Mouse (Mus musculus) embryonic facial prominence, embryonic 10.5 days (tissue): ENCODE results near the gene Tatdn2. TPM values are rescaled to one million over a fixed set of nuclear protein-coding genes. Genes with fewer than 3 reads are reported as not detected.

Source experiments
- DNase-seq: peaks from one replicate; pipeline ENCODE4 v3.0.0-alpha.2; 2017; ENCODE audit warnings: low spot score
- H3K27ac ChIP-seq: fragments of 300-500 bp; sonication (generic); replicated peaks from 2 replicates; pipeline ENCODE4 v1.5.1; 2016; ENCODE audit warnings: mild to moderate bottlenecking
- H3K27me3 ChIP-seq: fragments of 300-500 bp; sonication (generic); replicated peaks from 2 replicates; pipeline ENCODE4 v1.6.1; 2016; ENCODE audit warnings: low read depth, mild to moderate bottlenecking; ENCODE audit not compliant: poor library complexity, severe bottlenecking
- H3K36me3 ChIP-seq: fragments of 300-500 bp; sonication (generic); replicated peaks from 2 replicates; pipeline ENCODE4 v1.6.1; 2016; ENCODE audit warnings: mild to moderate bottlenecking, moderate library complexity
- H3K4me1 ChIP-seq: fragments of 300-500 bp; sonication (generic); 2 replicates; pipeline ENCODE4 v1.6.1; 2016
- H3K4me3 ChIP-seq: fragments of 300-500 bp; sonication (generic); 2 replicates; pipeline ENCODE4 v1.5.1; 2016; ENCODE audit warnings: mild to moderate bottlenecking, moderate library complexity
- H3K9me3 ChIP-seq: fragments of 300-500 bp; sonication (generic); 2 replicates; pipeline ENCODE4 v1.6.1; 2016; ENCODE audit warnings: mild to moderate bottlenecking
- WGBS: fragments of 180-500 bp; shearing (Covaris S2); methylation state at CpG from one replicate; pipeline ENCODE4 v1.1.7; 2016; 5-methylcytosine and 5-hydroxymethylcytosine counted together
- polyA plus RNA-seq: library from polyadenylated mRNA; unstranded; fragments of >200 nt; fragmentation: Nextera tagmentation; extraction: Ambion mirVana; gene quantifications from 2 replicates; pipeline ENCODE4 v1.2.1, GENCODE M21; 2016

Tatdn2 gene
- 0.68 and 0.72 TPM in 2 replicates for polyA plus RNA-seq

- H3K9me3 ChIP-seq: no peaks in the 10 kb centered on the region
- H3K36me3 ChIP-seq: peaks cover 33% of the 10 kb centered on the region
- WGBS: under 1% methylated on average over 58 of the region's 58 CpGs
- no peaks in the 10 kb centered on the region for H3K27me3 ChIP-seq
- DNase-seq: peak; percentile 97
- H3K4me1 ChIP-seq: peaks cover 35% of the 10 kb centered on the region
- H3K4me3 ChIP-seq: peak within 1 kb of the TSS; percentile 97
- peak within 1 kb of the TSS; percentile 90 for H3K27ac ChIP-seq
Observed at GRCm38 (mm10) chr6:113696582-113697221, at the start of gene Tatdn2. Gene Tatdn2, plus strand, starts transcription at chr6:113697050.

DNA sequence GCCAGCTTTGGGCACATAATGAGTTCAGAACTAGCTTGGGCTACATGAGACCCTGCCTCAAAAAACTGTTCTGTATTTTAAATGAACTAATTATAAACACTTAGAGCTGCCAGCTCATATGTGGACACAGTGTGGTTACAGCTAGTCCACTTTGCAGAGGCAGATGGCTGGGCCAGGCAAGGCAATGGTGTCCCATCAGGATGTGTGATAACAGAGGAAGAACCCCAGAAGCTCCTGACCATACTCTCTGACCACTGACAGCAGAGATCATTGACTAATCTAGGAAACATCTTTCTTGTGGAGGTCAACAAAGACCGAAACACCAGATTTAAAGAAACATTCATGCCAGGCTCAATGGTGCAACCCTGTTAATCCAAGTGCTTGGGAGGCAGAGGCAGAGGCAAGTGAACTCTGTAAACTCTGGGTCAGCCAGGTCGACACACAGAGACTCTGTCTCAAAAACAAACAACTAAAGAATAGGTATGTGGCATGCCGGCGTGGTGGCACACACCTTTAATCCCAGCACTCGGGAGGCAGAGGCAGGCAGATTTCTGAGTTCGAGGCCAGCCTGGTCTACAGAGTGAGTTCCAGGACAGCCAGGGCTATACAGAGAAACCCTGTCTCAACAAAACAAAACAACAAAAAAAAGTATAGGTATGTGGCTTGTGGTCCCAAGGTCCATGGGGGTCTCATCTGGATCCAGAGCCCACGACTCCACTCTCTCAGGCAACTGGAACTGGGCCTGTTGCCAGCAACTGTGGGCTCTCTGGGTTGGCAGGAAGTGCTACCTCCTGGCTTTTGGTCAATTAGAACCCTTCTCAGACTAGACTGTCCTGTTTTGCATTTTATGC is 47.3 kb upstream of the Tatdn2 start:
- no peaks in the 10 kb centered on the region for H3K36me3 ChIP-seq
- no peak overlapping the region for H3K4me3 ChIP-seq
- no peaks in the 10 kb centered on the region for H3K9me3 ChIP-seq
- no peaks in the 10 kb centered on the region for H3K27me3 ChIP-seq
- no peak for DNase-seq
- peaks cover 5% of the 10 kb centered on the region for H3K4me1 ChIP-seq
- WGBS: 87% methylated on average over 7 of the region's 7 CpGs
- H3K27ac ChIP-seq: no peak overlapping the region

DNA sequence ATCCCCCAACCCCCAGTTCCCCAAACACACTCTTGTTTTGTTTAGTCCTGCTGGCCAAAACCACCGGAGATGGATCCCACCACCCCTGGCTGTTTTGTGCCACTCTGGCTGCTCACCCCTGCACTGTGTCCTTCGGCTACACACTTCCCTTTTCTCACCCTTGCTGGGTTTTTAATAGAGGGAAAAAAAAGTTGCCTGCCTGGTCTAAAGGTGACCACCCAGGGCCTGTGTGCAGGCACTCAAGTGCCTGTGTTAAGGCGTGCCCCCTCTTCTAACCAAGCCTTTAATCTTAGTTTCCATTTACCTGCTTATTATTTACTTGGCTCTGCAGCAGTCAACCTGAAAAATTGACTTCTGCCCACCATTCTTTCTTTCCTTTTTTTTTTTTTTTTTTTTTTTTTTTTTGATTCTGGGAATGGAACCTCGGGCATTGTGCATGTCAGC is 46.6 kb upstream of the Tatdn2 start:
- Histone ChIP-seq H3K4me1 (peaks cover 5% of the 10 kb centered on the region), H3K4me3 (no peak overlapping the region), H3K36me3 (no peaks in the 10 kb centered on the region), H3K27ac (no peak overlapping the region), H3K27me3 (no peaks in the 10 kb centered on the region), H3K9me3 (no peaks in the 10 kb centered on the region)
- no peak for DNase-seq
- 81% methylated on average over 4 of the region's 4 CpGs for WGBS

- Histone ChIP-seq H3K27me3 (no peaks in the 10 kb centered on the region), H3K4me3 (no peak overlapping the region), H3K27ac (no peak overlapping the region), H3K4me1 (peaks cover 5% of the 10 kb centered on the region), H3K9me3 (no peaks in the 10 kb centered on the region), H3K36me3 (no peaks in the 10 kb centered on the region)
- 72% methylated on average over 3 of the region's 3 CpGs for WGBS
- DNase-seq: no peak
Observed at GRCm38 (mm10) chr6:113651626-113652025, 45.2 kb upstream of the Tatdn2 start.

- H3K36me3 ChIP-seq: no peaks in the 10 kb centered on the region
- no peak for DNase-seq
- no peak overlapping the region for H3K27ac ChIP-seq
- no peaks in the 10 kb centered on the region for H3K9me3 ChIP-seq
- H3K4me3 ChIP-seq: no peak overlapping the region
- H3K27me3 ChIP-seq: no peaks in the 10 kb centered on the region
- 93% methylated on average over 7 of the region's 7 CpGs for WGBS
- H3K4me1 ChIP-seq: peaks cover 11% of the 10 kb centered on the region
Observed at GRCm38 (mm10) chr6:113653551-113653950, 43.3 kb upstream of the Tatdn2 start.

DNA sequence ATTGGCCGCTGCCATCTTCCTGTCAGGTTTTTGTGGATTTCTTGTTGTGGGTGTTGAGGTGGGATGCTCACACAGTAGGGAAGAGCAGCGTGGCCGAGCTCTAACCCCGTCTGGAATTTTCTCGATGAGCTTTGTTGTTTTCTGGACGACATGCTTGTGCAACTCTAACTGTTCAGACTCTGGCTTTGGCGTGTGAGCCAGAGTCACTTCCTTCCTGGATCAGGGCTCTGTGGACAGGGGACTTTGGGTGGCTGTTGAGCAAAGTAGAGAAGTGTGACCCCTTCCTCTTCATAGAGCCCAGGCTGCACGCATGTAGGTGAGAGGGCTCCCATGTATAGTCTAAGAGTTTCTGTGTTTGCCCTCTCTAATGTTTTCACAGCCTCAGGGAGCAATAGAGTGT is 42.7 kb upstream of the Tatdn2 start:
- 88% methylated on average over 8 of the region's 8 CpGs for WGBS
- DNase-seq: no peak
- no peak overlapping the region for H3K4me3 ChIP-seq
- H3K4me1 ChIP-seq: peaks cover 6% of the 10 kb centered on the region; the same call in 1 of the 2 replicates
- no peaks in the 10 kb centered on the region for H3K36me3 ChIP-seq
- no peaks in the 10 kb centered on the region for H3K27me3 ChIP-seq
- H3K9me3 ChIP-seq: no peaks in the 10 kb centered on the region
- no peak overlapping the region for H3K27ac ChIP-seq

DNA sequence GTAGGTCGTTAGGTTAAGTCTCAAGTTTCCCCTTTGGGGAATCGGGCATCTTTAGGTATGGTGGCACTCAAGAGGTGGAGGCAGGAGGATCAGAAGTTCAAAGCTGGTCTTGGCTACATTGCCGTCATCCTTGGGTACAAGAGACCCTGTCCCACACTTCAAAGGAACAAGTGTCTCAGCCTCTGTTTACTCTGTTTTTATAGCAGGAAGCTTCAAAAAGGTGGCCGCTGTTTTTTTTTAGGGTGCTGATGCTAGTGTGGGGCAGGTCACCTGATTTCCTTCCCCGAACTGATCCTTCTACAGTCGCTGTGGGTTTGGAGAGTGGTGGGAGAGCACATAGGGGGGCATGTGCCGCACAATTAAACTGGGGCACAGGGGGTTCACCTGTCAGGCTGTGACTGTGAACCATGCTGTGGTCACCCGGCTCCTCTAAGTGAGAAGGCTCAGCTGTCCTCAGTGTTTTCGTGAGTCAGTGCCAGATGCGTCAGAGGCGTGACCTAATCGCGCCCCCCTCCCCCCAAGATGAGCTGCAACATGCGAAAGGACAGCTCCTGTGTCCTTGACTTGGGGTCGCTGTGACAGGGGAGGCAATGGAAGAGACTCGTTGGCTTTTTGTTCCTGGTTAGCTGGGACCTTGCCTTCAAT is 42.0 kb upstream of the Tatdn2 start:
- H3K27me3 ChIP-seq: no peaks in the 10 kb centered on the region
- no peaks in the 10 kb centered on the region for H3K9me3 ChIP-seq
- WGBS: 82% methylated on average over 16 of the region's 16 CpGs
- no peak overlapping the region for H3K4me3 ChIP-seq
- no peaks in the 10 kb centered on the region for H3K36me3 ChIP-seq
- no peak overlapping the region for H3K27ac ChIP-seq
- DNase-seq: no peak
- H3K4me1 ChIP-seq: 0 out of 2 replicates have a peak, but pooled peaks cover 6% of the 10 kb centered on the region

DNA sequence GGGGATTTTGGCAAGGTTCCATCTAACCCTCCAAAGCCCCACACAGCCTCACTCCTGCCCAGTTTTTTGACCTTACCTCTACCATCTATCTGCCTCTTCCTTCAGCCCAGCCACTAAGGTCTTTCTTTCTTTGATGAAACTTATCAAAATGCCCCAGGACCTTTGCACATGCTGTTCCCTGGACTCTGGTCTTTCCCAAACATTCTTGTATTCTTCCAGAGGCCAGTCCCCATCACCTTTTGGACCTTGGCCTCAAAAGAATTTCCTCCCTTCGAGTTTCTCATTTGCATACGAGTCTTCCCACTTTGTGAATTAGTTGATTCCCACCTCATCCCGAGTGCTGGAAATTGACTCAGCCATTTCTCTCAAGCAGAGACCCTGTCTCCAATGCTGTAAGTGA is 41.4 kb upstream of the Tatdn2 start:
- Histone ChIP-seq H3K4me1 (peaks cover 9% of the 10 kb centered on the region), H3K27me3 (no peaks in the 10 kb centered on the region), H3K4me3 (no peak overlapping the region), H3K36me3 (no peaks in the 10 kb centered on the region), H3K9me3 (no peaks in the 10 kb centered on the region), H3K27ac (no peak overlapping the region)
- no peak for DNase-seq
- 93% methylated on average over 3 of the region's 3 CpGs for WGBS

DNA sequence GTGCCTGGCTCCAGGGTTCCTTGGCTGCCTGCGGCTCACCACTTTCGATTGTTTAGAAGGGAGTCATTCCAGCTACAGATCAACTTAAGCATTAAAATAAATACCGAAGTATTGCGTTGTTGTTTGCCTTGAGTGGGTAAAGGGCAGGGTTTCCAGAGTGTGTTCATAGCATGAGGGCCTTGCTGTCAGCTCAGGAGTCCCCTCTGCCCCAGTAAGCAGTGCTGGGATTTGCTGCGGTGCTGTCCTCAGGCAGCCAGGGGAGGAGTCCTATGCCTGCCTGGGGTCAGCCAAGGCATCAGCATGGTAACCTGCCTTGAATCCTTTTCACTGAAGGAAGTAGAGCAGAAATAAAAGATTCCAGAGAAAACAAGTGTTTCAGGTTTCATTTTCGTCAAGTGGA is 40.0 kb upstream of the Tatdn2 start:
- H3K4me3 ChIP-seq: no peak overlapping the region
- H3K9me3 ChIP-seq: no peaks in the 10 kb centered on the region
- no peaks in the 10 kb centered on the region for H3K27me3 ChIP-seq
- 84% methylated on average over 6 of the region's 6 CpGs for WGBS
- no peak for DNase-seq
- no peaks in the 10 kb centered on the region for H3K36me3 ChIP-seq
- no peak overlapping the region for H3K27ac ChIP-seq
- peaks cover 22% of the 10 kb centered on the region for H3K4me1 ChIP-seq

GRCm38 (mm10) chr6:113658226-113658625 is 38.6 kb upstream of the Tatdn2 start:
- no peaks in the 10 kb centered on the region for H3K27me3 ChIP-seq
- H3K4me3 ChIP-seq: no peak overlapping the region
- no peak overlapping the region for H3K27ac ChIP-seq
- H3K36me3 ChIP-seq: no peaks in the 10 kb centered on the region
- no peaks in the 10 kb centered on the region for H3K9me3 ChIP-seq
- H3K4me1 ChIP-seq: peaks cover 25% of the 10 kb centered on the region
- no peak for DNase-seq
- WGBS: 66% methylated on average over 3 of the region's 3 CpGs

DNA sequence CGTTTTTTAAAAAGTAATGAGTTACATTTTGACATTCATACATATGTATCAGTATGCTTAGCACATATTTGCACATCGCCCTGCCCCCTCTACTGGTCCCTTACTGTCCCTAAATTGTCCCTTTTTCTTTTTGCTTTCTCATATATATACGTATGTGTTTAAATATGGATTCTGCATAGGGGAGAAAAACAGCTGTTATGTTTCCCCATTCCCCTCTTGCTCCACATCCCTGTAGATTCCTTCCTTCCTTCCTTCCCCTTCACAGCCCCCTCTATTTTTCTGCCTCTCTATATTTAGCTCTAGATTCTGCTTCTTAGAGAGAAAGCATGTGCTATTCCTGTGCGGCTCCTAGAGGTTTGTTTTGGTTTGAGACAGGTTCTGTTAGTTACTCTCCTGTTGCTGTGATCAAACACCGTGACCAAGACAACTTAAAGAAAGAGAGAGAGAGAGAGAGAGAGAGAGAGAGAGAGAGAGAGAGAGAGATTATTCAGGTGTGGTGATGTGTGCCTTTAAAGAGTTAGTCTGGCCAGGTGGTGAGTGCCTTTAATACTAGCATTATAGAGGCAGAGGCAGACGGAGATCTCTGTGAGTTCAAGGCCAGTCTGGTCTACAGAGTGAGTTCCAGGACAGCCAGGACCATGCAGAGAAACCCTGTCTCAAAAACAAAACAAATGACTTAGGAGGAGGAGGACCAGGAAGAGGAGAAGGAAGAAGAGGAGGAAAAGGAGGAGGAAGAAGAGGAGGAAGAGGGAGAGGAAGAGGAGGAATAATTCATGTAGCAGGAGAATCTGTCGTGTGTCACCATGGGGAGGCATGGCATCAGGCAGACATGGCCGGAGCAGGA is 37.0 kb upstream of the Tatdn2 start:
- Histone ChIP-seq H3K4me1 (peaks cover 25% of the 10 kb centered on the region), H3K27ac (no peak overlapping the region), H3K4me3 (no peak overlapping the region), H3K27me3 (no peaks in the 10 kb centered on the region), H3K9me3 (no peaks in the 10 kb centered on the region), H3K36me3 (no peaks in the 10 kb centered on the region)
- 77% methylated on average over 8 of the region's 8 CpGs for WGBS
- no peak for DNase-seq
